In genomic region chr12:38342657-38343056, GRCm38 (mm10) we compare ENCODE assay signal across 8 mouse cellular contexts.
DNase-seq lines count a peak whose midpoint lies in the region.

No protein-coding gene starts in this region.

- peak; percentile 51 for DNase-seq in urinary bladder, postnatal 14 days (ENCODE audit: low spot score)
- DNase-seq in urinary bladder, adult 2 months (ENCODE audit: low spot score) = no peak
- peak; percentile 79 to 85 for DNase-seq in cerebellum, postnatal 36 days
- DNase-seq in gastrocnemius, postnatal 10 days = peak; percentile 54
- DNase-seq in kidney, postnatal 14 days = peak; percentile 59
- DNase-seq in lung, adult 18-20 months = peak; percentile 3 to 38
- DNase-seq in ovary, postnatal 10 days (ENCODE audit: low spot score) = peak; percentile 15
- peak; percentile 24 to 60 for DNase-seq in urinary bladder, postnatal 4 days (ENCODE audit: low spot score in 2 of 2)
